ENCODE assay signal across 9 mouse cellular contexts in genomic region chr5:34547410-34547809, GRCm38 (mm10). TPM values are rescaled to one million over a fixed set of nuclear protein-coding genes. Genes with fewer than 3 reads are reported as not detected.
DNase-seq lines count a peak whose midpoint lies in the region; TF ChIP-seq lines count a peak whose summit lies in the region.
"Had no signal": no experiment of that assay in that cellular context is flagged by ENCODE, and none has a peak within 500 bp of the region (broad histone marks: within the 10 kb centered on the region; RNA-seq: fewer than 3 reads in every experiment).

No protein-coding gene starts in this region.

- no peak for TF ChIP-seq POLR2A in brain, embryonic 14.5 days (IDR thresholded peaks at IDR 0.05; ENCODE audit: borderline replicate concordance, extremely low read depth, insufficient read depth, insufficient read length, poor library complexity, severe bottlenecking)
- no peak for TF ChIP-seq POLR2A in lung, adult 2 months (IDR thresholded peaks at IDR 0.05; ENCODE audit: borderline replicate concordance, extremely low read depth, low read depth, low read length)

- H3K4me1 ChIP-seq in lung, adult 2 months (ENCODE audit: control insufficient read depth, insufficient read depth, low read length) = peaks cover 2% of the 10 kb centered on the region
- H3K4me1 ChIP-seq in forebrain, embryonic 10.5 days = peaks cover 26% of the 10 kb centered on the region

- no peaks in the 10 kb centered on the region for H3K9me3 ChIP-seq in forebrain, embryonic 10.5 days
- H3K9me3 ChIP-seq: hindbrain, embryonic 15.5 days had no signal

- no peak overlapping the region for H3K4me3 ChIP-seq in lung, adult 2 months (replicated peaks; ENCODE audit: extremely low read depth, low read depth, low read length)
- H3K4me3 ChIP-seq in forebrain, embryonic 10.5 days = no peak overlapping the region
- H3K4me3 ChIP-seq: hindbrain, embryonic 15.5 days had no signal

- no peak overlapping the region for H3K27ac ChIP-seq in forebrain, embryonic 10.5 days
- H3K27ac ChIP-seq: hindbrain, embryonic 15.5 days had no signal

- TF ChIP-seq CTCF in brain, embryonic 14.5 days (IDR thresholded peaks at IDR 0.05; ENCODE audit: borderline replicate concordance, extremely low read depth, insufficient read depth, insufficient read length) = peak; percentile 57; the same call in 1 of the 2 replicates
- TF ChIP-seq CTCF in lung, adult 2 months (IDR thresholded peaks at IDR 0.05; ENCODE audit: insufficient read depth, low read length) = peak; percentile 72

- H3K36me3 ChIP-seq in forebrain, embryonic 10.5 days (replicated peaks) = peaks cover 15% of the 10 kb centered on the region

- DNase-seq in heart, postnatal 4 days = peak; percentile 37
- no peak for DNase-seq in heart, adult 8-10 months (ENCODE audit: low spot score)
- peak; percentile 63 for DNase-seq in CD4-positive helper T cell, adult 2 months (ENCODE audit: low read depth, low spot score)
- peak; percentile 69 for DNase-seq in brain, embryonic 14.5 days (ENCODE audit: low read depth)
- DNase-seq in lung, adult 2 months = no peak
- DNase-seq in right cerebral cortex, postnatal 4 days = no peak
- DNase-seq in ovary, postnatal 14 days (ENCODE audit: low spot score) = no peak
- DNase-seq in forebrain, embryonic 10.5 days (ENCODE audit: extremely low spot score, low spot score) = no peak

- H3K27me3 ChIP-seq in forebrain, embryonic 10.5 days (ENCODE audit: poor library complexity, severe bottlenecking) = peaks cover 9% of the 10 kb centered on the region; the same call in 1 of the 2 replicates
- H3K27me3 ChIP-seq: hindbrain, embryonic 15.5 days had no signal

RNA-seq across cellular contexts. Expression of gene Sh3bp2, which starts 21.8 kb away (rescaled TPM):
- 1 to 10 TPM; 6.1 to 7.9 TPM for total RNA-seq in heart, postnatal 4 days (2021)
- 1 to 10 TPM; 1.3 to 3.6 (median 1.8) TPM for total RNA-seq in heart, adult 8-10 months (2022)
- polyA plus RNA-seq in brain, embryonic 14.5 days (2012; rRNA removed) = 39.8 and 41.6 TPM in 2 replicates
- polyA plus RNA-seq in lung, adult 2 months (2012; rRNA removed) = 14.1 and 17.3 TPM in 2 replicates
- 7.7 and 11.7 TPM in 2 replicates for polyA plus RNA-seq in forebrain, embryonic 10.5 days (2016; fragmentation: Nextera tagmentation; extraction: Ambion mirVana)

RNA-seq across cellular contexts. Expression of gene Add1, which starts 26.1 kb away (rescaled TPM):
- 100 to 1,000 TPM; 202 to 209 TPM for total RNA-seq in heart, postnatal 4 days (2021)
- 100 to 1,000 TPM; 124 to 154 (median 134) TPM for total RNA-seq in heart, adult 8-10 months (2022)
- polyA plus RNA-seq in brain, embryonic 14.5 days (2012; rRNA removed) = 264 and 287 TPM in 2 replicates
- 188 and 231 TPM in 2 replicates for polyA plus RNA-seq in lung, adult 2 months (2012; rRNA removed)
- 182 and 186 TPM in 2 replicates for polyA plus RNA-seq in forebrain, embryonic 10.5 days (2016; fragmentation: Nextera tagmentation; extraction: Ambion mirVana)

RNA-seq across cellular contexts. Expression of gene Tnip2, which starts 33.6 kb away (rescaled TPM):
- total RNA-seq in heart, postnatal 4 days (2021) = 10 to 100 TPM in 1 of 2 experiments, 1 to 10 TPM in 1; 8.8 to 10.3 TPM
- total RNA-seq in heart, adult 8-10 months (2022) = 1 to 10 TPM; 6.6 to 8.4 (median 7.7) TPM
- polyA plus RNA-seq in brain, embryonic 14.5 days (2012; rRNA removed) = 7.9 and 8.8 TPM in 2 replicates
- 30.1 and 33.6 TPM in 2 replicates for polyA plus RNA-seq in lung, adult 2 months (2012; rRNA removed)
- 6.1 and 6.7 TPM in 2 replicates for polyA plus RNA-seq in forebrain, embryonic 10.5 days (2016; fragmentation: Nextera tagmentation; extraction: Ambion mirVana)

Comparison
In these comparisons a context has a peak if more than half of its experiments do, and no peak if none do; other contexts are left out.
1. DNase-seq: peak in heart, postnatal 4 days (single experiment), CD4-positive helper T cell, adult 2 months (single experiment) and brain, embryonic 14.5 days (single experiment); none in heart, adult 8-10 months (single experiment), lung, adult 2 months (single experiment), right cerebral cortex, postnatal 4 days (single experiment), ovary, postnatal 14 days (single experiment) and forebrain, embryonic 10.5 days (single experiment).